Mouse (Mus musculus) forebrain, embryonic 16.5 days (tissue): ENCODE measurements around the gene Ppil1. TPM values are rescaled to one million over a fixed set of nuclear protein-coding genes. Genes with fewer than 3 reads are reported as not detected.

ENCODE experiments used
- ATAC-seq: fragments of 200-750 bp; cut with Nextera tagmentation; 2 replicates; pipeline ENCODE4 v1.8.0; 2017; ENCODE audit warnings: mild to moderate bottlenecking, moderate library complexity
- H3K27ac ChIP-seq: fragments of 300-500 bp; sonication (generic); 2 replicates; pipeline ENCODE4 v1.5.1; 2014; ENCODE audit warnings: low read length, control low read depth
- H3K27me3 ChIP-seq: fragments of 300-500 bp; sonication (generic); replicated peaks from 2 replicates; pipeline ENCODE4 v1.6.1; 2014; ENCODE audit warnings: low read length; ENCODE audit not compliant: control insufficient read depth, insufficient read depth
- H3K36me3 ChIP-seq: fragments of 300-500 bp; sonication (generic); 2 replicates; pipeline ENCODE4 v1.6.1; 2014; ENCODE audit not compliant: control insufficient read depth, insufficient read depth
- H3K4me1 ChIP-seq: fragments of 300-500 bp; sonication (generic); replicated peaks from 2 replicates; pipeline ENCODE4 v1.6.1; 2014; ENCODE audit warnings: low read length; ENCODE audit not compliant: control insufficient read depth, insufficient read depth
- H3K4me2 ChIP-seq: fragments of 300-500 bp; sonication (generic); 2 replicates; pipeline ENCODE4 v1.6.1; 2014; ENCODE audit warnings: mild to moderate bottlenecking, low read length, control low read depth
- H3K4me3 ChIP-seq: fragments of 300-500 bp; sonication (generic); replicated peaks from 2 replicates; pipeline ENCODE4 v1.5.1; 2014; ENCODE audit warnings: mild to moderate bottlenecking, low read length, control low read depth
- H3K9ac ChIP-seq: fragments of 300-500 bp; sonication (generic); replicated peaks from 2 replicates; pipeline ENCODE4 v1.6.1; 2014; ENCODE audit warnings: low read depth, low read length, control low read depth
- H3K9me3 ChIP-seq: fragments of 300-500 bp; sonication (generic); 2 replicates; pipeline ENCODE4 v1.6.1; 2016; ENCODE audit warnings: low read length; ENCODE audit not compliant: control insufficient read depth
- WGBS: fragments of 180-500 bp; shearing (Covaris S2); extraction: QIAGEN DNeasy Blood & Tissue Kit; methylation state at CpG from one replicate; pipeline ENCODE4 v1.1.7; 2014; 5-methylcytosine and 5-hydroxymethylcytosine counted together
- polyA plus RNA-seq: library from polyadenylated mRNA; unstranded; fragments of >200 nt; fragmentation: Nextera tagmentation; extraction: Ambion mirVana; gene quantifications from 2 replicates; pipeline ENCODE4 v1.2.1, GENCODE M21; 2015

Ppil1 gene
- polyA plus RNA-seq = 118 and 125 TPM in 2 replicates

DNA sequence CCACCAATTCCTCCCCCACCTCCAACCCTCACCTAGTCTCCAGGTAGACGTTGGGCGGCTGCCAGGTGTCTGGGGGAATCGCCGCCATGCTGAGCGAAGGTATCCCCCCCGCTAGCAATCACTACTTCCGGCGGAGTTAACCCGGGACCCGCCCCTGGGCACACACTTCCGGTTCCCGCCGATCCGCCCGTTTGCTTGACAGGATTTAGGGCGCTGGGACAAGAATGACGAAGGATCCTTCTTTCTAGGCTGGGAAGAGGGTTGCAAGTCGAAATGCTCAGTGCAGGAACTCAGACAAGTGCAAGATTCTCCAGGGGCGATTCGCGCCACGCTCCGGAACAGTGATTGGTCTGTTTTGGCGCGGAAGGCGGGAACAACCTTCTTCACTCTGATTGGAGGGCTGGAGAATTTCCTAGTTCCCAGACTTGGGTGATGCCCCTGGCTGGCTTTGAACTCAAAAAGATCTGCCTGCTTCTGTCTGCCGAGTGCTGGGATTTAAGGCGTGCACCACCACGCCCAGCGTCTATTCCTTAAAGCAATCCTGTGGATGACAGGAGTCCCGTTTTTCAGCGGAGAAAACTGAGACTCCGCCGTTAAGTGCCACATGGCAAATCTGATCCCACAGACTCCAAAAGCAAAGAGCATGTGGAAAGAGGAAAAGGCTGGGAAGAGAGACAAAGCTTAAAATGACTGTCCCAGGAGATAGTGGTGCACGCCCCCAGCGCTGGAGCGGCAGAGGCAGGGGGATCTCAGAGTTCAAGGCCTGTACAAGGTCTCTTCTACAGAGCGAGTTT is at the start of gene Ppil1:
Gene Ppil1 (minus strand): TSS at position 347 of the 794 bp plus-strand sequence.
- H3K9me3 ChIP-seq = no peaks in the 10 kb centered on the region
- 7% methylated on average over 38 of the region's 38 CpGs for WGBS

GRCm38 (mm10) chr17:29313300-29313699 is 49.3 kb upstream of the Ppil1 start:
- Histone ChIP-seq H3K4me1 (no peaks in the 10 kb centered on the region), H3K4me3 (no peak overlapping the region), H3K27me3 (no peaks in the 10 kb centered on the region), H3K4me2 (no peak overlapping the region), H3K27ac (no peak overlapping the region), H3K36me3 (no peaks in the 10 kb centered on the region), H3K9ac (no peak overlapping the region), H3K9me3 (no peaks in the 10 kb centered on the region)
- ATAC-seq = no peak

More for the DNA sequence above, at the start of gene Ppil1:
- Histone ChIP-seq H3K27me3 (no peaks in the 10 kb centered on the region), H3K4me2 (peak within 1 kb of the TSS; percentile 81), H3K27ac (peak within 1 kb of the TSS; percentile 99), H3K4me3 (peak within 1 kb of the TSS; percentile 92), H3K9ac (peak within 1 kb of the TSS; percentile 84), H3K36me3 (peaks cover 5% of the 10 kb centered on the region; the same call in 1 of the 2 replicates), H3K4me1 (peaks cover 39% of the 10 kb centered on the region)
- peak; percentile 66 for ATAC-seq

- Histone ChIP-seq H3K36me3 (no peaks in the 10 kb centered on the region), H3K27ac (no peak overlapping the region), H3K4me1 (no peaks in the 10 kb centered on the region), H3K9me3 (no peaks in the 10 kb centered on the region), H3K9ac (no peak overlapping the region), H3K4me3 (no peak overlapping the region), H3K4me2 (no peak overlapping the region), H3K27me3 (no peaks in the 10 kb centered on the region)
- 100% methylated on average over 2 of the region's 2 CpGs for WGBS
- no peak for ATAC-seq
Measured at GRCm38 (mm10) chr17:29312082-29312481, 48.1 kb upstream of the Ppil1 start.

DNA sequence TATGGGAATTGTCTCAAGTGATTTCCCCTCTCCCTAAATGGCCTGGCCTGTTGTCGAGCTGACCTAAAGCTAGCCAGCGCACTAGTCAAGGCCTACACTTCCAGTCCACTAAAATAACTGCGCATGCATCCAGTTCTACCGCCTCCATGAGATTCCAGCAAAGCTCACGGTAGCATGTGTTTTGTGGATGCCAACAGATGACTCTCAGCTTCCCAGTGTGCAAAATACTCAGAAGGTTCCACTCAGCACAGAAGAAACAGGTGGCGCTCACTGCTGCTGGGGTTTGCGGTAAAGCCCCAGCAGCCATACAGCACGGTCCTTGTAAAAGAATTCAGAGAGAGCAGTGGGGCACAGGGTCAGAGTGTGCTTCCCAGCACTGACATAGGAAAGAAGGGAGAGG is 47.6 kb upstream of the Ppil1 start:
- Histone ChIP-seq H3K4me3 (no peak overlapping the region), H3K36me3 (no peaks in the 10 kb centered on the region), H3K4me2 (no peak overlapping the region), H3K27me3 (no peaks in the 10 kb centered on the region), H3K4me1 (no peaks in the 10 kb centered on the region), H3K9me3 (no peaks in the 10 kb centered on the region), H3K27ac (no peak overlapping the region), H3K9ac (no peak overlapping the region)
- WGBS = 84% methylated on average over 8 of the region's 8 CpGs
- no peak for ATAC-seq

DNA sequence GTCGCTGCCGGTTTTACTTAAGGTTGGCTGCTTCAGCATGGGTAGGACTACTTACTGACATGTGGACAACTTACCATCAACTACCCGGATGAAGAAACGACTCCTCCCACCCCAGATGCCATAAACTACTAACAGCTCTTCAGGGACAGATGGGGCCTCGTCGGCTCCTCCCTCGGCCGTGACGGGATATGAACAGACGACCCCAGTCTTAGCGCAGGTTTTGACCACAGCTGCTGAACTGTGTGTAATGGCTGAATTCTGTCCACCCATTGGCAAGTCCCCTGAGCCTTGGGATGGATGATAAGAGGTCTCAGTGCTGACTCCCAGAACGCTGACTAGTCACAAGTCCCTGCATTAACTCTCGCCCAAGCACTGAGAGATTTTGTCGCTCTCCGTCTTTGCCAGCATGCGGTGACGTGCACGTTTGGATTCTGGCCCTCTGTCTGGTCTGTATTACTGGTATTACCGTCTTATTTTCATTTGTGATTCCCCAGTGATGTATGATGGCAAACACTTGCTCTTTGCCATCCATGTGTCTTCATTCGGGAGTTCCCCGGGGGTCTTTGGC is 46.2 kb upstream of the Ppil1 start:
- no peak for ATAC-seq
- Histone ChIP-seq H3K4me3 (no peak overlapping the region), H3K9me3 (no peaks in the 10 kb centered on the region), H3K36me3 (no peaks in the 10 kb centered on the region), H3K27ac (no peak overlapping the region), H3K9ac (no peak overlapping the region), H3K4me2 (no peak overlapping the region), H3K27me3 (no peaks in the 10 kb centered on the region), H3K4me1 (no peaks in the 10 kb centered on the region; the same call in 1 of the 2 replicates)
- WGBS = 77% methylated on average over 21 of the region's 21 CpGs

- H3K4me3 ChIP-seq = no peak overlapping the region
- H3K4me1 ChIP-seq = peaks cover 3% of the 10 kb centered on the region; the same call in 1 of the 2 replicates
- peaks cover 7% of the 10 kb centered on the region; the same call in 1 of the 2 replicates for H3K36me3 ChIP-seq
- no peak overlapping the region for H3K4me2 ChIP-seq
- no peak for ATAC-seq
- H3K27me3 ChIP-seq = no peaks in the 10 kb centered on the region
- WGBS = 71% methylated on average over 7 of the region's 7 CpGs
- no peak overlapping the region for H3K9ac ChIP-seq
- no peak overlapping the region for H3K27ac ChIP-seq
- no peaks in the 10 kb centered on the region for H3K9me3 ChIP-seq
Measured at GRCm38 (mm10) chr17:29305871-29306270, 41.9 kb upstream of the Ppil1 start.

DNA sequence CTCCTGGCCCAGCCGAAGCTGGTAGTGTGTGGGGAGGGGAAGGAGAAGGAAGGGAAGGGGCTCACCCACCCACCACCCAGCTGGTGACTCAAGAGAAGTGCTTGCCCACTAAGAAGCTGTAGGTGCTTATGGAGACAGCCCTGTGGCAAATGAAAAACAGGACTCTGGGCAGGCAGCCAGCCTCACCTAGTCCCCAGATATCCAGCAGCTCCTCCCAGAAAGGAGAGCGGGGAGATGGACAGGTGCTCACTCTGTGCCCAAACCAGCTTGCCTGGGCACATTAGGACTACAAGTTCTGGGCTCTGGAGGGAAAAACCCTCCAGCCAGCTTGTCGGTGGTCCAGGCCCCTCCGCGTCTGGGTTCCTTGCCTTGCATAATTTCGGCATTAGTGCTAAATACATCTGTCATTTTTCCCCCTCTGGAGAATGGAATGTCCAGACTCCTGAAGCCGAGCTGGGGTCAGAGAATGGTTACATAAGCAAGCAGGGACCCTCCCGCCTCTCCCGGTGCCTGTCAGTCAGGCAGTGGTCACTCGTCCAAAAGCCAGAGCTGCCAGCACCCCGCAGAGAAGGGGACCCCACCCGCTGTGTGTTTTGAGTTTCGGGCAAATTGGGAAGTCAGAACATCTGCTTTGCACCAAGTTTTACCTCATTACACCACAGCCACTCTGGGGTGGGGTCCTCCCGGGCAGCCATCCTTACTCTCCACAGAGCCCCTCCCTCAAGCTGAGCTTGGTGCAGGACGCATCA is 41.2 kb upstream of the Ppil1 start:
- H3K4me1 ChIP-seq = peaks cover 3% of the 10 kb centered on the region; the same call in 1 of the 2 replicates
- no peaks in the 10 kb centered on the region for H3K27me3 ChIP-seq
- no peaks in the 10 kb centered on the region for H3K9me3 ChIP-seq
- no peak overlapping the region for H3K9ac ChIP-seq
- H3K4me2 ChIP-seq = no peak overlapping the region
- peaks cover 8% of the 10 kb centered on the region; the same call in 1 of the 2 replicates for H3K36me3 ChIP-seq
- WGBS = 33% methylated on average over 15 of the region's 15 CpGs
- no peak for ATAC-seq
- H3K27ac ChIP-seq = no peak overlapping the region
- no peak overlapping the region for H3K4me3 ChIP-seq

DNA sequence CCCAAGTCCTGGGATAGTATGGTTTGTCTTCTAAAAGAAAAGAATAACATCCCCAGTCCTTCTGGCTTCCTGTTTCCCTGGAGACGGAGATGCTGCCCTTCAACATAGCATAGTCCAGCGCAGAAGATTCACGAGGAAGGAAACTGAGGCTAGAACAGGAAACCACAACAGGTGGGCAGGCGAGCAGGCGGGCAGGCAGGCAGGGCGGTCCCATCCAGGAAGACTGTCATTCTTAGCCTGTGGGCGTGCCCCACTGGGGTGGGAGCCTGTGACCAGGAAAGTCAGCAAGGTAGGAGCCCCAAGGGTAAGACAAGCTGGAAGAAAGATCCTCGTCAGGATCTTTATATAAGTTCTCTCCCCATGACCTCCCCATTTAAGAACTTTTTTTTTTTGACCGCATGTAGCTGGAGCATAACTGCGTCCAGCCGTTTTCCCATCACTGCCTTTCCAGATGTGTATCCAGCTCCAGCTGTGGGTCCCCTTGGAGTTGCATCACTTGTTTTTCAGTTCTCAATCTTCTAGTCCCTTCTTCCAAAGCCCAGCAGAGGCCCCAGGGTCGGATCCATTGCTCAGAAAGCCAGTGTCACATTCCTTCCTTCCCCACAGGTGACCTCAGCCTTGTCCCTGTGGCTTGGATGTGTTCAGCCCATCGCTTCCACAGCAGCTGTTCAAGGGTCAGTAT is 40.5 kb upstream of the Ppil1 start:
- WGBS = 76% methylated on average over 13 of the region's 13 CpGs
- H3K4me2 ChIP-seq = no peak overlapping the region
- no peaks in the 10 kb centered on the region for H3K27me3 ChIP-seq
- no peak for ATAC-seq
- peaks cover 3% of the 10 kb centered on the region; the same call in 1 of the 2 replicates for H3K4me1 ChIP-seq
- peaks cover 13% of the 10 kb centered on the region for H3K36me3 ChIP-seq
- H3K9ac ChIP-seq = no peak overlapping the region
- H3K9me3 ChIP-seq = no peaks in the 10 kb centered on the region
- no peak overlapping the region for H3K27ac ChIP-seq
- H3K4me3 ChIP-seq = no peak overlapping the region

DNA sequence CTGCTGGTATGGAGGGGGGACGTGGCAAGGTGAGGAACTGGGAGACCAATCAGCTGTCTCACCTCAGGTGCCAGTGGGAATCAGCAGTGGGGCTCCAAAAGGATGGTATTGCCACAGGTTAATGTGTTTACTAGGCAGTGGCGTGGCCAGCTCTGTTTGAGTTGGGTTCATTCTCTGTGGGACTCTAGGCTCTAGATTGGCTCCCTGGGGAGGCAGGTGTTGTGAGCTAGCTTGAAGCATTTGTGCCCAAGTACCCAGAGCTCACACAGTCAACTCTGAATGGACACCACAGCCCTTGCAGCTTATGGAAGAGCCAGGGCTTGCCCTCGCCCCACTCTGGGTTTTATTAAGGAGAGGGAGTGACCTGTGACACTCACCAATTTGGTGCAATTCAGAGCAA is 39.9 kb upstream of the Ppil1 start:
- Histone ChIP-seq H3K4me3 (no peak overlapping the region), H3K27ac (no peak overlapping the region), H3K27me3 (no peaks in the 10 kb centered on the region), H3K4me1 (peaks cover 3% of the 10 kb centered on the region; the same call in 1 of the 2 replicates), H3K9ac (no peak overlapping the region), H3K9me3 (no peaks in the 10 kb centered on the region), H3K36me3 (peaks cover 14% of the 10 kb centered on the region), H3K4me2 (no peak overlapping the region)
- no peak for ATAC-seq
- WGBS = 82% methylated on average over 3 of the region's 3 CpGs
